Mouse (Mus musculus): ENCODE results near the gene Fbxl8.

Gene Fbxl8

GRCm38 (mm10) chr8:105305211-105306145 is 41.0 kb downstream of the Fbxl8 start, which contains the start of gene Elmo3:
Gene Elmo3, plus strand, starts transcription at chr8:105305601.
- DNase-seq: peak; percentile 90

DNA sequence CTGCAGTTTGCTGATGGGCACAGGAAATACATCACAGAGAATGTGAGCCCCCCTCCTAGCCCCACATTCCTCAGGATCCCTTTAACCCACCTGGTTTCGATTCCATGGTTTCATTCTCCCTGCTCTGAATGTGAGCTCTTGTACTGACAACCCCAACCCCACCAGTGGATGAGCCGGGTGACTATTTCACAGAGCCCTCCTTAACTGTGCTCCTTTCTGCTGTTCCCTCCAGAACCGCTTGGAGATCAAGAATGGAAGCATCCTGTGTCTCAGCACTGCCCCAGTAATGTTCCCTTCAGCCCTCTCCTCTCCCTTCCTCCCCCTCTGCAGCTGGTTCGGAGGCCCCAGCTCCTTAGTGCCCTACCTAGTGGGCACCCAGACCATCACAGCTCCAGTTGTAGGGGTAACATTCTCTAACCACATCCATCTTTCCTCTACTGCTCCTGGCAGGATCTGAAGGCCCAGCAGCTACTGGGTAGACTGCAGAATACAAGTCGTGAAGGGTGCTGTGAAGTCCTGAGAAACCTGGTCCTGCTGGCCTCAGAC is 41.8 kb downstream of the Fbxl8 start:
- DNase-seq: no peak

- no peak for DNase-seq
These were observed 43.2 kb downstream of the Fbxl8 start for GRCm38 (mm10) chr8:105307670-105308069.

DNA sequence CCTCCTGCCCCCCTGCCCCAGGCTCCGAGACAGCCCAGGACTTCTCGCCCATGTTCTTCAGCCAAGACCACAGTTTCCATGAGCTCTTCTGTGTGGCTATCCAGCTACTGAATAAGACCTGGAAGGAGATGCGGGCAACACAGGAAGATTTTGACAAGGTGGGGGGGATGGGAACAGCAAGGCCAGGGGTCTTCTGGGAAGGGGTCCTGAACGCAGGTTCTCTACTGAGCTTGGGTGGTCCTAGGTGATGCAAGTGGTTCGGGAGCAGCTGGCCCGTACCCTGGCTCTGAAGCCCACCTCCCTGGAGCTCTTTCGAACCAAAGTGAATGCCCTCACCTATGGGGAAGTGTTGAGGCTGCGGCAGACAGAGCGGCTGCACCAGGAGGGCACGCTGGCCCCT is 44.0 kb downstream of the Fbxl8 start:
- DNase-seq: no peak

DNA sequence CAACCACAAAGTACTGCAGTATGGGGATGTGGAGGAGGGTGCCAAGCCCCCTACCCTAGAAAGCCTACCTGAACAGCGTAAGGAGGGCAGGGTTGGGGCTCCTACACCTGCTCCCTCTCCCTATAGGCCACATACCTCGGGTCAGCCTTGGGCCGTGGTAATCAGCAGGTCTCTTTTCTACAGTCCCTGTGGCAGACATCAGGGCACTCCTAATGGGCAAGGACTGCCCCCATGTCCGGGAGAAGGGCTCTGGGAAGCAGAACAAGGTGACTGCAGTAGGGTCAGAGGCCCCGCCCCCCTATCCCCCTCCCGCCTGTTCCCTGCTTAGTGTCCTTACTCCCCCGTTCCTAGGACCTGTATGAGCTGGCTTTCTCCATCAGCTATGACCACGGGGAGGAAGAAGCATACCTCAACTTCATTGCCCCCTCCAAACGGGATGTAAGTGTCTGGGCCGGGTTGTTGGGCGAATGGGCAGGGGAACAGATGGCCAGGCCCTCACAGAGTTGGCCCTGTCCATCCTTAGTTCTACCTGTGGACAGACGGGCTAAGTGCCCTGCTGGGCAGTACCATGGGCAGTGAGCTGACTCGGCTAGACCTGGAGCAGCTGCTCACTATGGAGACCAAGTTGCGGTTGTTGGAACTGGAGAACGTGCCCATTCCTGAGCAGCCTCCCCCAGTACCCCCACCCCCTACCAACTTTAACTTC is 44.8 kb downstream of the Fbxl8 start:
- DNase-seq: no peak

- no peak for DNase-seq
These were observed 45.7 kb downstream of the Fbxl8 start for GRCm38 (mm10) chr8:105310118-105310517.

GRCm38 (mm10) chr8:105311718-105312117 is 47.3 kb downstream of the Fbxl8 start:
- no peak for DNase-seq

- DNase-seq: no peak
These were observed 48.5 kb downstream of the Fbxl8 start for GRCm38 (mm10) chr8:105312891-105313481.

DNA sequence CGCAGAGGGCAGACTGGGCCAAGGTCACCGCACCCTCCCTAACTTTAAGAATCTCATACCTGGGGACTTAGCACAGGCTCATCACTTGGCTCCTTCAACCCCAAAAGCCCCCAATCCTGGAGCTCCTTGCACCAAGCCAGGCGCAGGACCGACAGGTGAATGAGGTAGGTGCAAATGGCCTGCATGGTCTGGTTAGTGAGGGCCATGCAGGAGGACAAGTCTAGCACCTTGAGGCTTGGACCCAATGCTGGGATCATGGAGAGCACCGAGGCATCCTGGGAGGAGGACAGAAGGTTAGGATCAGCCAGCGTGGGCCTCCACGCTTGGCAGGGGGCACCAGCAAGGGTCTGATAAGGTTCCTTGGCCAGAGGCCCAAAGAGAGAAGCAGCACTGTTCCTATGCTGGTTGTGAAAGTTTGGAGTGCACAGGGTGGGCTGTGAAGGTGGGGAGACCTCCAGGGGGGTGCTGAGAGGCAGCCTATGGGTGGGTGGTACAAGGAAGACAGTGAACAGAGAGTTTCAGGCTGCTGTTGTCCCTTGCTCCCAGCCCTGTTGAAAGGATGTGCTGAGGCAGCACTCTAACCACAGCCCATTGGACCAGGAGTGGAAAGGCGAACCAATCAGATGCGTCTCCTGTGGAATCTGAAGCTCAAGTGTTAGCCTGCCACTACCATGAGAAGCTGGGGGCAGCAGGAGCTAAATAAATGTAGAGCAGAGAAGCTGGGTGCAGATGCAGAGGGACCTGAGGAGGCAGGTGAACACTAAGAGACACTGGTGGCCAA is 49.4 kb downstream of the Fbxl8 start:
- no peak for DNase-seq

- DNase-seq: no peak
These were observed 50.8 kb downstream of the Fbxl8 start for GRCm38 (mm10) chr8:105315073-105315769.

GRCm38 (mm10) chr8:105317941-105318340 is 53.5 kb downstream of the Fbxl8 start:
- DNase-seq: no peak

DNA sequence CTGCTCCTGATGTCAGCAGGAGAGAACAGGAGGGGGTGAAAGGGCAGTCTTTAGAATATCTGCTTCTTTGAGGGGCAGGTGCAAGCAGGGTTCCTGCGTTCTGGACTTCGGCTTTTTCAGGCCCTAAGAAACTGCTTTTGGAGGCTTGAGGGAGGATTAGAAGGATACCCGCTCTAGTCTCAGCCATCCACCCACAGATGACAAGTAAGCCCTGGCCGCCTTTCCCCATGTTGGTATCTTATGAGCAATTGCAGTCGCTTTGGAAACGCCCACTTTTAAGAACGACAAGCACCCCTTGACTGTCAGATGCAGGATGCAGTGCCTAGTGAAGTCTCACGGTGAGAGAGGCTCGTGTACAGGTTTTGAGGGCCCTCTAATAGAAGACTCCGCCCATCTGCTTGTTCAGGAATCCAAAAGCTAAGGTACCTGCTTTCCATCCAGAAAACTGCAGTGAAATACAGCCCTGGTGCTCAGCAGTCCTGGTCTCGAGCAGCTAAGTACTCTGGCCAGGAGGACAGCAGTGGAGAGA is 54.3 kb downstream of the Fbxl8 start:
- DNase-seq: no peak

All from kidney, postnatal 14 days (tissue).